Mouse (Mus musculus) brain, embryonic 14.5 days (tissue): ENCODE results near the gene Ampd3.

Experiments used
- CTCF ChIP-seq: fragments of 200-500 bp; IDR thresholded peaks from 2 replicates; pipeline ENCODE4 v1.5.1; 2012; ENCODE audit warnings: inconsistent platforms, mild to moderate bottlenecking, moderate library complexity, borderline replicate concordance; ENCODE audit not compliant: insufficient read depth, insufficient read length; ENCODE audit errors: extremely low read depth
- POLR2A ChIP-seq: fragments of 200-500 bp; IDR thresholded peaks from 2 replicates; pipeline ENCODE4 v1.6.1; 2012; ENCODE audit warnings: mild to moderate bottlenecking, inconsistent platforms, borderline replicate concordance; ENCODE audit not compliant: poor library complexity, insufficient read depth, insufficient read length, severe bottlenecking; ENCODE audit errors: extremely low read depth

DNA sequence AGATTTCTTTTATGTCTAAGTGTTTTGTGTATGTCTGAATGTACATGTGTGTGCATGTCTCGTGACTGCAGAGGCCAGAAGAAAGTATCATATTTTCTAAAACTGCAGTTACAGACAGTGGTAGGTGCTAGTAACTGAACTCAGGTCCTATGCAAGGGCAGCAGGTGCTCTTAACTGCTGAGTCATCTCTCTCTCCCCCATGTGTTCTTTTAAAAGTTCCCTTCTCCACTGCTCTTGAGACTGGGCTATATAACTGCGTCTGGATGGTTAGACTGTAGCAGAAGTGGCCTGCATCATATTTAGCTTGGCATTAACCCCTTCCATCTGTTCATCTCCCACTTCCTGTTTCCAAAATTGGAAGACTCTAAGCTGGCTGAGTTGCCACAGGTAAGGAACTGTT, 21.2 kb upstream of the Ampd3 start:
- TF ChIP-seq POLR2A (no peak), CTCF (no peak)
